8 mouse cellular contexts compared by ENCODE assay signal in the genomic region with DNA sequence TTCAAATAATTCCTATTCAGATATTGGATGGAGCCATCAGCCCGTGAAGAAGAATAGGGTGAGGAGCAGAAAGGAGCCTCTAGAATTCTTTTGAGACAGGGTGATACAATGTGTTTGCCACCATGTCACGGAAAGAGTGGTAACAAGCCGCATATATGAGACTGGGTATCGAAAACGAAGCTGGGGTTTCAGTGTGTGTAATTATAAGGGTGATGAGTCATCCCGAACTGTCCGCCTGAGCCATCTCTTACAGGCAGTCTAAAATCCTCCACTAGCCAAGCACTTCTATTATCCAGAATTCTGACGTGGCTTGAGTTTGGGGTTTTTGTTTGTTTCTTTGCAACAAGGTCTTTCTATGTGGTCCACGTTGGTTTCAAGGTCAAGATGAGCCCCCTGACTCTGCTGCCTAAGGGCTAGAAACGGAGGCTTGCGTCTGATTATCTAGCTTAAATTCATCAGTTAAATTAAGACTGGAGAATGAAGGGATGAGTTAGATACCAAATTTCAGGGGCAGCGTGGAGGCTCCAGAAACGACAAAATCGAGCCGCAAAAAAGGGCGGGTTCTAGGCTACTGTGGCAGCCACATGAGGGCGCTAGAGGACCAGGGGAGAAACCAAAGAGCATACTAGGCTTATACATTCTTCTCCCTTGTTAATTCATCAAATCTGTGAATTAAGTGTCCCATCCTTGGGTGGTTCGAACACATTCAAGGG. TPM values are rescaled to one million over a fixed set of nuclear protein-coding genes. Genes with fewer than 3 reads are reported as not detected.
A peak's percentile ranks its signal among the peaks of the same experiment; 100 is the strongest.
DNase-seq lines count a peak whose midpoint lies in the region; ATAC-seq lines count a peak whose summit lies in the region.

No protein-coding gene starts in this region.

- ATAC-seq in cerebellum, adult (ENCODE audit: insufficient number of reproducible peaks, low FRiP score, low TSS enrichment): no peak

- DNase-seq in heart, adult 18-20 months: peak; percentile 11 to 54
- no peak for DNase-seq in heart, adult 9 months (ENCODE audit: low spot score in 2 of 2)
- peak; percentile 54 for DNase-seq in ovary, postnatal 36 days (ENCODE audit: low spot score)
- no peak for DNase-seq in ovary, postnatal 10 days (ENCODE audit: low spot score)
- peak; percentile 40 to 48 for DNase-seq in adrenal gland, postnatal 36 days
- peak; percentile 38 to 47 for DNase-seq in lung, adult 18-20 months
- peak; percentile 82 for DNase-seq in testis, postnatal 10 days (ENCODE audit: low spot score)

RNA-seq across cellular contexts. Expression of a gene that starts 59.9 kb away (rescaled TPM):
- total RNA-seq in heart, adult 18-20 months (2021): 10 to 100 TPM; 43.9 to 49.4 TPM
- 10 to 100 TPM; 69.9 to 90.3 TPM for total RNA-seq in adrenal gland, postnatal 36 days (2021)

Comparison
In these comparisons a context has a peak if more than half of its experiments do, and no peak if none do; other contexts are left out.
1. DNase-seq: peak in heart, adult 18-20 months (2 of 2), ovary, postnatal 36 days (single experiment), adrenal gland, postnatal 36 days (2 of 2), lung, adult 18-20 months (2 of 2) and testis, postnatal 10 days (single experiment); none in heart, adult 9 months (0 of 2) and ovary, postnatal 10 days (single experiment).